Mouse (Mus musculus): ENCODE data around the gene Rmnd1.
A peak's percentile ranks its signal among the peaks of the same experiment; 100 is the strongest.

Rmnd1 gene

GRCm38 (mm10) chr10:4390550-4390949, 41.6 kb downstream of the Rmnd1 start:
- DNase-seq = no peak

GRCm38 (mm10) chr10:4389461-4390112, 42.6 kb downstream of the Rmnd1 start:
- DNase-seq = no peak

GRCm38 (mm10) chr10:4389036-4389435, 43.2 kb downstream of the Rmnd1 start:
- no peak for DNase-seq

GRCm38 (mm10) chr10:4388384-4388745, 43.8 kb downstream of the Rmnd1 start:
- DNase-seq = no peak

- DNase-seq = peak; percentile 82 to 85
These were observed 44.3 kb downstream of the Rmnd1 start, which contains the start of gene Zbtb2 for GRCm38 (mm10) chr10:4387701-4388383. Zbtb2 (minus strand) TSS chr10:4388108.

GRCm38 (mm10) chr10:4386609-4387591, 45.3 kb downstream of the Rmnd1 start:
- peak; percentile 98 for DNase-seq

- no peak for DNase-seq
These were observed 47.9 kb downstream of the Rmnd1 start for GRCm38 (mm10) chr10:4384244-4384643.

- no peak for DNase-seq
These were observed 51.4 kb downstream of the Rmnd1 start for GRCm38 (mm10) chr10:4380748-4381147.

- no peak for DNase-seq
These were observed 55.3 kb downstream of the Rmnd1 start for GRCm38 (mm10) chr10:4376931-4377330.

GRCm38 (mm10) chr10:4376461-4376860, 55.7 kb downstream of the Rmnd1 start:
- no peak for DNase-seq

- no peak for DNase-seq
These were observed 56.9 kb downstream of the Rmnd1 start for GRCm38 (mm10) chr10:4375267-4375666.

GRCm38 (mm10) chr10:4374734-4375133, 57.5 kb downstream of the Rmnd1 start:
- DNase-seq = no peak

- DNase-seq = no peak
These were observed 57.9 kb downstream of the Rmnd1 start for GRCm38 (mm10) chr10:4374239-4374638.

- DNase-seq = no peak
These were observed 58.6 kb downstream of the Rmnd1 start for GRCm38 (mm10) chr10:4373558-4373957.

GRCm38 (mm10) chr10:4372011-4372410, 60.2 kb downstream of the Rmnd1 start:
- DNase-seq = peak; percentile 68 to 74

GRCm38 (mm10) chr10:4370105-4370504, 62.1 kb downstream of the Rmnd1 start:
- DNase-seq = no peak

- DNase-seq = no peak
These were observed 67.6 kb downstream of the Rmnd1 start for GRCm38 (mm10) chr10:4364618-4365017.

GRCm38 (mm10) chr10:4357435-4357834, 74.8 kb downstream of the Rmnd1 start:
- no peak for DNase-seq

- no peak for DNase-seq
These were observed 75.5 kb downstream of the Rmnd1 start for GRCm38 (mm10) chr10:4356640-4357039.

GRCm38 (mm10) chr10:4355882-4356451, 76.2 kb downstream of the Rmnd1 start:
- no peak for DNase-seq

- no peak for DNase-seq
These were observed 77.6 kb downstream of the Rmnd1 start for GRCm38 (mm10) chr10:4354371-4355260.

Measured in cerebellum, postnatal 10 days (tissue).